Mouse (Mus musculus) lung, postnatal 0 days (tissue): Measurements from ENCODE around the gene Ssbp3.

Source experiments
- CTCF ChIP-seq: IDR thresholded peaks from 2 replicates; pipeline ENCODE4 v1.5.1; 2016; ENCODE audit warnings: antibody characterized with exemption, mild to moderate bottlenecking
- EP300 ChIP-seq: IDR thresholded peaks from 2 replicates; pipeline ENCODE4 v1.6.1; 2016; ENCODE audit warnings: antibody characterized with exemption, mild to moderate bottlenecking, control low read depth

GRCm38 (mm10) chr4:106868737-106869438, 41.6 kb upstream of the Ssbp3 start:
- TF ChIP-seq CTCF: no peak
- no peak for TF ChIP-seq EP300
